Mouse (Mus musculus): Measurements from ENCODE around the gene Nfs1. TPM values are rescaled to one million over a fixed set of nuclear protein-coding genes. Genes with fewer than 3 reads are reported as not detected.
"Not testable (repeated sequence)": the region's sequence is repeated elsewhere in the genome, so short reads cannot be mapped to it uniquely, and the experiment has no call there.

The Nfs1 gene
- polyA plus RNA-seq, 1 experiment = 112 TPM

GRCm38 (mm10) chr2:156143367-156143766 is 619 bp downstream of the Nfs1 start:
- Histone ChIP-seq H3K36me3 (ENCODE audit: control insufficient read depth, insufficient read depth, low read length) (peaks cover 9% of the 10 kb centered on the region), H3K27ac (ENCODE audit: insufficient read depth, low read depth, low read length) (no peak overlapping the region), H3K27me3 (replicated peaks; ENCODE audit: control insufficient read depth, insufficient read depth, low read length) (no peaks in the 10 kb centered on the region), H3K4me3 (ENCODE audit: insufficient read depth, low read depth, low read length) (peak overlapping the region; percentile 64), H3K4me1 (ENCODE audit: control insufficient read depth, insufficient read depth, low read length) (peaks cover 4% of the 10 kb centered on the region; the same call in 1 of the 2 replicates)
- TF ChIP-seq POLR2A (IDR thresholded peaks at IDR 0.05; ENCODE audit: low read depth, low read length) (no peak), CTCF (conservative IDR thresholded peaks at IDR 0.05; ENCODE audit: insufficient read depth, insufficient read length, low read depth, low read length) (no peak)
- DNase-seq = peak; percentile 36
- WGBS = 2% methylated on average over 16 of the region's 16 CpGs

GRCm38 (mm10) chr2:156142820-156143219 is 1.2 kb downstream of the Nfs1 start:
- H3K4me1 ChIP-seq (ENCODE audit: control insufficient read depth, insufficient read depth, low read length) = peaks cover 4% of the 10 kb centered on the region; the same call in 1 of the 2 replicates
- WGBS = 69% methylated on average over 2 of the region's 2 CpGs
- H3K27me3 ChIP-seq (replicated peaks; ENCODE audit: control insufficient read depth, insufficient read depth, low read length) = no peaks in the 10 kb centered on the region
- no peak for DNase-seq
- TF ChIP-seq POLR2A (IDR thresholded peaks at IDR 0.05; ENCODE audit: low read depth, low read length) (no peak), CTCF (conservative IDR thresholded peaks at IDR 0.05; ENCODE audit: insufficient read depth, insufficient read length, low read depth, low read length) (no peak)
- peaks cover 7% of the 10 kb centered on the region; the same call in 1 of the 2 replicates for H3K36me3 ChIP-seq (ENCODE audit: control insufficient read depth, insufficient read depth, low read length)
- H3K27ac ChIP-seq (ENCODE audit: insufficient read depth, low read depth, low read length) = no peak overlapping the region
- no peak overlapping the region for H3K4me3 ChIP-seq (ENCODE audit: insufficient read depth, low read depth, low read length)

GRCm38 (mm10) chr2:156135695-156136094 is 8.3 kb downstream of the Nfs1 start:
- 91% methylated on average over 6 of the region's 6 CpGs for WGBS
- Histone ChIP-seq H3K27ac (ENCODE audit: insufficient read depth, low read depth, low read length) (no peak overlapping the region), H3K4me1 (ENCODE audit: control insufficient read depth, insufficient read depth, low read length) (no peaks in the 10 kb centered on the region), H3K36me3 (ENCODE audit: control insufficient read depth, insufficient read depth, low read length) (no peaks in the 10 kb centered on the region; the same call in 1 of the 2 replicates), H3K4me3 (ENCODE audit: insufficient read depth, low read depth, low read length) (no peak overlapping the region), H3K27me3 (replicated peaks; ENCODE audit: control insufficient read depth, insufficient read depth, low read length) (no peaks in the 10 kb centered on the region)
- TF ChIP-seq CTCF (conservative IDR thresholded peaks at IDR 0.05; ENCODE audit: insufficient read depth, insufficient read length, low read depth, low read length) = peak; percentile 49
- TF ChIP-seq POLR2A (IDR thresholded peaks at IDR 0.05; ENCODE audit: low read depth, low read length) = no peak
- no peak for DNase-seq

GRCm38 (mm10) chr2:156134161-156134560 is 9.8 kb downstream of the Nfs1 start:
- Histone ChIP-seq H3K4me3 (ENCODE audit: insufficient read depth, low read depth, low read length) (no peak overlapping the region), H3K36me3 (ENCODE audit: control insufficient read depth, insufficient read depth, low read length) (no peaks in the 10 kb centered on the region; the same call in 1 of the 2 replicates), H3K27me3 (replicated peaks; ENCODE audit: control insufficient read depth, insufficient read depth, low read length) (no peaks in the 10 kb centered on the region), H3K27ac (ENCODE audit: insufficient read depth, low read depth, low read length) (no peak overlapping the region), H3K4me1 (ENCODE audit: control insufficient read depth, insufficient read depth, low read length) (no peaks in the 10 kb centered on the region)
- no peak for TF ChIP-seq CTCF (conservative IDR thresholded peaks at IDR 0.05; ENCODE audit: insufficient read depth, insufficient read length, low read depth, low read length)
- TF ChIP-seq POLR2A (IDR thresholded peaks at IDR 0.05; ENCODE audit: low read depth, low read length) = no peak
- no peak for DNase-seq
- 74% methylated on average over 5 of the region's 5 CpGs for WGBS

- no peaks in the 10 kb centered on the region; the same call in 1 of the 2 replicates for H3K36me3 ChIP-seq (ENCODE audit: control insufficient read depth, insufficient read depth, low read length)
- H3K27ac ChIP-seq (ENCODE audit: insufficient read depth, low read depth, low read length) = no peak within 1 kb of the TSS
- H3K4me3 ChIP-seq (ENCODE audit: insufficient read depth, low read depth, low read length) = no peak within 1 kb of the TSS
- H3K4me1 ChIP-seq (ENCODE audit: control insufficient read depth, insufficient read depth, low read length) = no peaks in the 10 kb centered on the region
- no peaks in the 10 kb centered on the region for H3K27me3 ChIP-seq (replicated peaks; ENCODE audit: control insufficient read depth, insufficient read depth, low read length)
- TF ChIP-seq POLR2A (IDR thresholded peaks at IDR 0.05; ENCODE audit: low read depth, low read length) = no peak
- TF ChIP-seq CTCF (conservative IDR thresholded peaks at IDR 0.05; ENCODE audit: insufficient read depth, insufficient read length, low read depth, low read length) = no peak
- no peak for DNase-seq
- 96% methylated on average over 5 of the region's 5 CpGs for WGBS
Observed at GRCm38 (mm10) chr2:156126992-156127391, 17.0 kb downstream of the Nfs1 start, which contains the start of gene Gm28036. Gm28036 (minus strand) TSS chr2:156127092.

GRCm38 (mm10) chr2:156123731-156124130 is 20.3 kb downstream of the Nfs1 start:
- 72% methylated on average over 5 of the region's 5 CpGs for WGBS
- Histone ChIP-seq H3K27ac (ENCODE audit: insufficient read depth, low read depth, low read length) (no peak overlapping the region), H3K27me3 (replicated peaks; ENCODE audit: control insufficient read depth, insufficient read depth, low read length) (no peaks in the 10 kb centered on the region), H3K4me3 (ENCODE audit: insufficient read depth, low read depth, low read length) (no peak overlapping the region), H3K4me1 (ENCODE audit: control insufficient read depth, insufficient read depth, low read length) (no peaks in the 10 kb centered on the region), H3K36me3 (ENCODE audit: control insufficient read depth, insufficient read depth, low read length) (no peaks in the 10 kb centered on the region; the same call in 1 of the 2 replicates)
- peak; percentile 66 for DNase-seq
- no peak for TF ChIP-seq POLR2A (IDR thresholded peaks at IDR 0.05; ENCODE audit: low read depth, low read length)
- no peak; the same call in 1 of the 2 replicates for TF ChIP-seq CTCF (conservative IDR thresholded peaks at IDR 0.05; ENCODE audit: insufficient read depth, insufficient read length, low read depth, low read length)

GRCm38 (mm10) chr2:156119566-156119965 is 24.4 kb downstream of the Nfs1 start:
- Histone ChIP-seq H3K36me3 (ENCODE audit: control insufficient read depth, insufficient read depth, low read length) (no peaks in the 10 kb centered on the region; the same call in 1 of the 2 replicates), H3K4me1 (ENCODE audit: control insufficient read depth, insufficient read depth, low read length) (no peaks in the 10 kb centered on the region), H3K4me3 (ENCODE audit: insufficient read depth, low read depth, low read length) (no peak overlapping the region), H3K27ac (ENCODE audit: insufficient read depth, low read depth, low read length) (no peak overlapping the region), H3K27me3 (replicated peaks; ENCODE audit: control insufficient read depth, insufficient read depth, low read length) (no peaks in the 10 kb centered on the region)
- TF ChIP-seq POLR2A (IDR thresholded peaks at IDR 0.05; ENCODE audit: low read depth, low read length) (no peak), CTCF (conservative IDR thresholded peaks at IDR 0.05; ENCODE audit: insufficient read depth, insufficient read length, low read depth, low read length) (no peak)
- no peak for DNase-seq

- peak overlapping the region; percentile 97 for H3K4me3 ChIP-seq (ENCODE audit: insufficient read depth, low read depth, low read length)
- WGBS = 21% methylated on average over 5 of the region's 5 CpGs
- not testable (repeated sequence) for H3K36me3 ChIP-seq (ENCODE audit: control insufficient read depth, insufficient read depth, low read length); DNase-seq; H3K27me3 ChIP-seq (replicated peaks; ENCODE audit: control insufficient read depth, insufficient read depth, low read length); H3K4me1 ChIP-seq (ENCODE audit: control insufficient read depth, insufficient read depth, low read length)
- peak overlapping the region; percentile 62 for H3K27ac ChIP-seq (ENCODE audit: insufficient read depth, low read depth, low read length)
Observed at GRCm38 (mm10) chr2:156112080-156112423, 31.9 kb downstream of the Nfs1 start.

Data from kidney, adult 2 months (tissue).